Mouse (Mus musculus) hindbrain, embryonic 13.5 days (tissue): ENCODE results near the gene Spocd1. TPM values are rescaled to one million over a fixed set of nuclear protein-coding genes. Genes with fewer than 3 reads are reported as not detected.

ENCODE experiments used
- ATAC-seq: fragments of 200-750 bp; cut with Nextera tagmentation; 2 replicates; pipeline ENCODE4 v1.8.0; 2017; ENCODE audit warnings: moderate TSS enrichment; ENCODE audit not compliant: low FRiP score
- H3K27ac ChIP-seq: fragments of 300-500 bp; sonication (generic); 2 replicates; pipeline ENCODE4 v1.5.1; 2015; ENCODE audit warnings: inconsistent platforms, mild to moderate bottlenecking, moderate library complexity
- H3K27me3 ChIP-seq: fragments of 300-500 bp; sonication (generic); 2 replicates; pipeline ENCODE4 v1.6.1; 2015; ENCODE audit warnings: mild to moderate bottlenecking, inconsistent platforms
- H3K36me3 ChIP-seq: fragments of 300-500 bp; sonication (generic); 2 replicates; pipeline ENCODE4 v1.6.1; 2015; ENCODE audit warnings: mild to moderate bottlenecking, inconsistent platforms
- H3K4me1 ChIP-seq: fragments of 300-500 bp; sonication (generic); replicated peaks from 2 replicates; pipeline ENCODE4 v1.6.1; 2015; ENCODE audit warnings: inconsistent platforms
- H3K4me2 ChIP-seq: fragments of 300-500 bp; sonication (generic); 2 replicates; pipeline ENCODE4 v1.6.1; 2015; ENCODE audit warnings: inconsistent platforms, mild to moderate bottlenecking, moderate library complexity
- H3K4me3 ChIP-seq: fragments of 300-500 bp; sonication (generic); 2 replicates; pipeline ENCODE4 v1.5.1; 2015; ENCODE audit warnings: mild to moderate bottlenecking, inconsistent platforms
- H3K9ac ChIP-seq: fragments of 300-500 bp; sonication (generic); 2 replicates; pipeline ENCODE4 v1.6.1; 2015; ENCODE audit warnings: mild to moderate bottlenecking, inconsistent platforms
- H3K9me3 ChIP-seq: fragments of 300-500 bp; sonication (generic); 2 replicates; pipeline ENCODE4 v1.6.1; 2016; ENCODE audit warnings: inconsistent platforms
- WGBS: fragments of 180-500 bp; shearing (Covaris S2); methylation state at CpG from one replicate; pipeline ENCODE4 v1.1.7; 2015; 5-methylcytosine and 5-hydroxymethylcytosine counted together
- polyA plus RNA-seq: library from polyadenylated mRNA; unstranded; fragments of >200 nt; fragmentation: Nextera tagmentation; extraction: Ambion mirVana; gene quantifications from 2 replicates; pipeline ENCODE4 v1.2.1, GENCODE M21; 2015

The Spocd1 gene
- polyA plus RNA-seq, 1 experiment from 2014 or later = not detected

GRCm38 (mm10) chr4:129996015-129996414 lies 67.0 kb downstream of the Spocd1 start:
- peaks cover 32% of the 10 kb centered on the region for H3K36me3 ChIP-seq
- 85% methylated on average over 4 of the region's 4 CpGs for WGBS
- ATAC-seq = no peak
- H3K4me3 ChIP-seq = no peak overlapping the region
- H3K27me3 ChIP-seq = 0 out of 2 replicates have a peak, but pooled peaks cover 9% of the 10 kb centered on the region
- no peak overlapping the region for H3K9ac ChIP-seq
- H3K27ac ChIP-seq = no peak overlapping the region
- no peaks in the 10 kb centered on the region for H3K9me3 ChIP-seq
- peaks cover 60% of the 10 kb centered on the region for H3K4me1 ChIP-seq
- H3K4me2 ChIP-seq = no peak overlapping the region

GRCm38 (mm10) chr4:129998124-129998523 lies 69.1 kb downstream of the Spocd1 start:
- 68% methylated on average over 11 of the region's 11 CpGs for WGBS
- Histone ChIP-seq H3K9ac (no peak overlapping the region), H3K4me3 (no peak overlapping the region), H3K9me3 (no peaks in the 10 kb centered on the region), H3K4me2 (no peak overlapping the region), H3K36me3 (peaks cover 20% of the 10 kb centered on the region), H3K4me1 (peaks cover 65% of the 10 kb centered on the region), H3K27ac (no peak overlapping the region), H3K27me3 (0 out of 2 replicates have a peak, but pooled peaks cover 9% of the 10 kb centered on the region)
- no peak for ATAC-seq

GRCm38 (mm10) chr4:130001710-130002109 lies 72.7 kb downstream of the Spocd1 start:
- 25% methylated on average over 5 of the region's 5 CpGs for WGBS
- H3K4me1 ChIP-seq = peaks cover 44% of the 10 kb centered on the region
- no peak for ATAC-seq
- H3K36me3 ChIP-seq = peaks cover 9% of the 10 kb centered on the region
- no peak overlapping the region for H3K9ac ChIP-seq
- H3K27ac ChIP-seq = peak overlapping the region; percentile 73
- no peak overlapping the region for H3K4me3 ChIP-seq
- no peak overlapping the region for H3K4me2 ChIP-seq
- H3K27me3 ChIP-seq = peaks cover 21% of the 10 kb centered on the region; the same call in 1 of the 2 replicates
- H3K9me3 ChIP-seq = no peaks in the 10 kb centered on the region

- ATAC-seq = peak; percentile 30; the same call in 1 of the 2 replicates
These were observed 73.1 kb downstream of the Spocd1 start for GRCm38 (mm10) chr4:130002157-130002556.

GRCm38 (mm10) chr4:130005593-130005992 lies 76.5 kb downstream of the Spocd1 start:
- no peaks in the 10 kb centered on the region for H3K9me3 ChIP-seq
- H3K9ac ChIP-seq = no peak overlapping the region
- H3K4me2 ChIP-seq = no peak overlapping the region
- H3K4me1 ChIP-seq = peaks cover 35% of the 10 kb centered on the region
- H3K36me3 ChIP-seq = peaks cover 23% of the 10 kb centered on the region
- H3K27ac ChIP-seq = no peak overlapping the region
- peaks cover 38% of the 10 kb centered on the region for H3K27me3 ChIP-seq
- no peak overlapping the region for H3K4me3 ChIP-seq
- ATAC-seq = 0 out of 2 replicates have a peak, but pooled peaks have one; percentile 3
- 70% methylated on average over 9 of the region's 9 CpGs for WGBS

More at GRCm38 (mm10) chr4:130002157-130002556, 73.1 kb downstream of the Spocd1 start:
- Histone ChIP-seq H3K27me3 (peaks cover 22% of the 10 kb centered on the region), H3K36me3 (peaks cover 9% of the 10 kb centered on the region), H3K9me3 (no peaks in the 10 kb centered on the region), H3K4me2 (no peak overlapping the region), H3K4me3 (no peak overlapping the region), H3K9ac (no peak overlapping the region), H3K27ac (peak overlapping the region; percentile 73), H3K4me1 (peaks cover 46% of the 10 kb centered on the region)
- 59% methylated on average over 10 of the region's 10 CpGs for WGBS

GRCm38 (mm10) chr4:130006533-130006932 lies 77.5 kb downstream of the Spocd1 start:
- ATAC-seq = no peak
- peak overlapping the region; percentile 23 for H3K4me3 ChIP-seq
- no peaks in the 10 kb centered on the region for H3K9me3 ChIP-seq
- H3K9ac ChIP-seq = 0 out of 2 replicates have a peak overlapping the region, but pooled peaks have one; percentile 31
- WGBS = 21% methylated on average over 25 of the region's 25 CpGs
- peaks cover 26% of the 10 kb centered on the region for H3K4me1 ChIP-seq
- H3K27ac ChIP-seq = no peak overlapping the region
- H3K36me3 ChIP-seq = peaks cover 31% of the 10 kb centered on the region
- peak overlapping the region; percentile 41 for H3K4me2 ChIP-seq
- peaks cover 38% of the 10 kb centered on the region for H3K27me3 ChIP-seq

Other genes with a start within 250 kb of the Spocd1 start
- gene Tmem39b, start 232.4 kb upstream of the Spocd1 start, polyA plus RNA-seq = 16.8 and 18.4 TPM in 2 replicates
- gene Khdrbs1, start 186.9 kb upstream of the Spocd1 start, polyA plus RNA-seq = 157 TPM in 2 replicates
- 292 and 306 TPM in 2 replicates for gene Ptp4a2, start 118.0 kb upstream of the Spocd1 start, polyA plus RNA-seq
- 9.3 and 11.3 TPM in 2 replicates for gene Adgrb2, start 55.6 kb downstream of the Spocd1 start, polyA plus RNA-seq
- 5.8 and 14.3 TPM in 2 replicates for gene Col16a1, start 118.6 kb downstream of the Spocd1 start, polyA plus RNA-seq
- 65.1 and 65.7 TPM in 2 replicates for gene Pef1, start 173.3 kb downstream of the Spocd1 start, polyA plus RNA-seq
- 0.60 and 1.0 TPM in 2 replicates for gene Hcrtr1, start 210.1 kb downstream of the Spocd1 start, polyA plus RNA-seq
- gene Tinagl1, start 245.9 kb downstream of the Spocd1 start, polyA plus RNA-seq = 7.5 and 7.6 TPM in 2 replicates